Mouse (Mus musculus): Measurements from ENCODE around the gene Insm2.

Gene Insm2

GRCm38 (mm10) chr12:55604411-55604810 is 5.2 kb downstream of the Insm2 start:
- DNase-seq (ENCODE audit: low spot score): no peak

DNA sequence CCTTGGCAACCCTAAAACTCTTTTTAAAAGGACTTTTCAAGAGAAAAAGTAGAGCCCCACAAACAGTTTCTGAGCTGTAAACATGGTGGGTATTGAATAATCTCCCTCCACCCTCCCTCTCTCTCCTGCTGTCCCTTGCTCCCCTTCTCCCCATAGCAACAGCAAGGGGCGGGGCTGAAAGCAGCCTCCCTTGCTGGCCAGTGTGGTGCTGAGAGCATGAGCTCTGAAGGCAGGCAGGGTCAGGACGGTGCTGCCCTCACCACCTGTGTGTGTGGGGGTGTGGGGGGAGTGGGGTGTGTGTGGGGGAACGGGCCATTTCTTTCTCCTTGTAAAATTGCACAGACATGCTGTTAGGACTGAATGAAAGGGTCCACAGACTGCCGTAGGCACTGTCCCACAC is 8.7 kb downstream of the Insm2 start:
- no peak for DNase-seq (ENCODE audit: low spot score)

DNA sequence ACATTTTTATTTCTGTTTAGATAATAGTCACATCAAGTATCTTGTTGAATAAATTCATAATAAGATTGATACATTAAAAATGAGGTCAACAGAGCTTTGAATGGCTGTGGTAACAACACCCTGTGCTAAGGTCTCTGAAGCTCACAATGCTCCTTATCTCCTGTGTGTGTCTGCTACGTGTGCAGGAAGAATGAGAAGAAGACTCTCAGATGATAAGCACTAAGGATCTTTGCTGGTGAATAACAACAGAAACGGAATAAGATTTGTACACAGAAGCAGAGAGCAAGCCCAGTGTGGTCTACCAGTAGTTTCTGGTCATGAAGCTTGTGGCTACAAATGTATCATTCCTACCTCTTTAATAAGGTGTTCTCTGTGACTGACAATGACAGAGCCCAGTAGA is 11.6 kb downstream of the Insm2 start:
- no peak for DNase-seq (ENCODE audit: low spot score)

- no peak for DNase-seq (ENCODE audit: low spot score)
Measured at GRCm38 (mm10) chr12:55620321-55620720, 21.1 kb downstream of the Insm2 start.

DNA sequence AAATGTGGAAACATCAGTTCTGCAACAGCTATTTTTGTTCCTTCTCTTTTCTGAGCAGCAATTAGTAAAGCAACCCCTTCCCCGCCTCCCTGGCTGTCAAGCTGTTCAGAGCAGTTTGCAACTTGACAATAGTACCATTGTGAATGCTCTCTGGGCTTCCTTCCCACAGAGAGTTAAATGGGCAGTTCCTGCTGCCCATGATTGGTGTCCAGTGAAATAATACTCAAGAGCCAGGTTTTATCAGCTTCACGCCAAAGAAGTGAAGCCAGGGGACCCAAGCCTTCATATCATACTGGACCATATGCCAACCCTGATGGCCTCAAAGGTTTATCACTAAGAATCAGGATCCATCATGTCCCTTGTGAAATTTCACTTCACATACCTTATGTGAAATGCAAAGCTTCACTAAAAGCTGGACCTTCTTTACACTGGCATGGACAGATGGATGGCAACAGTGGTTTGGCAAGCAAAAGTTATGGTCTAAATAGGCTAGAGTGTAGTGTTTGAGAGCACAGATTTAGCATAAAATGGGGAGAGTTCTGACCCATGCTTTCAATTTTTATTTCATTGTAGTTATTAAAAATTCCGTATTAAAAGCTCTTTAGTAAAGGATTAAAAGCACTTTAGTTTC is 23.5 kb downstream of the Insm2 start:
- DNase-seq (ENCODE audit: low spot score): no peak

DNA sequence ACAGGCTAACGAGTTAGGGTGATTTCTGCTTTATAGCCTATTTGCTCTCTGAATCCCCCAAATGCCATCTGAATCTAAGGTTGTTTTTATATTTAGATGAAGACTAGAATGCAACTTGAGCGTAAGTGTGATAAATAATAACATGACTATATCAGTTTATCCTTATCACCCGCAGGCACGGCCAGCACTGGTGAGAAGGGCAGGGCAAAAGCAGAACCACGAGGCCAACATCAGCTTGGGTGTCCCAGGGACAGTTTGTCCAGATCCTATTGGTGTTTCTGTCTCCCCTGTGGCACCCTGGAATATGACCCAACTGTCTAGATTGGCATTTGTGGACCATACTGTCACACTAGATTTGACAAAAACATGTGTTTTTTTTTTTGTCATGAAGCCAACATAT is 24.0 kb downstream of the Insm2 start:
- no peak for DNase-seq (ENCODE audit: low spot score)

GRCm38 (mm10) chr12:55626711-55627110 is 27.5 kb downstream of the Insm2 start:
- DNase-seq (ENCODE audit: low spot score): no peak

GRCm38 (mm10) chr12:55648011-55648525 is 48.8 kb downstream of the Insm2 start:
- DNase-seq (ENCODE audit: low spot score): no peak
